Mouse (Mus musculus) liver, postnatal 0 days (tissue): Measurements from ENCODE around the gene Fau.

Experiments
- CTCF ChIP-seq: sonication (generic); IDR thresholded peaks from 2 replicates; pipeline ENCODE4 v1.5.1; 2016; ENCODE audit warnings: antibody characterized with exemption, low read depth
- EP300 ChIP-seq: IDR thresholded peaks from 2 replicates; pipeline ENCODE4 v1.6.1; 2016; ENCODE audit warnings: antibody characterized with exemption, low read depth, mild to moderate bottlenecking

GRCm38 (mm10) chr19:6076564-6077393 lies 19.1 kb downstream of the Fau start, which contains the start of gene Vps51:
- 0 out of 2 replicates have a peak, but pooled peaks have one; percentile 42 for TF ChIP-seq EP300
- no peak for TF ChIP-seq CTCF
